26 mouse cellular contexts compared by ENCODE assay signal in the genomic region with DNA sequence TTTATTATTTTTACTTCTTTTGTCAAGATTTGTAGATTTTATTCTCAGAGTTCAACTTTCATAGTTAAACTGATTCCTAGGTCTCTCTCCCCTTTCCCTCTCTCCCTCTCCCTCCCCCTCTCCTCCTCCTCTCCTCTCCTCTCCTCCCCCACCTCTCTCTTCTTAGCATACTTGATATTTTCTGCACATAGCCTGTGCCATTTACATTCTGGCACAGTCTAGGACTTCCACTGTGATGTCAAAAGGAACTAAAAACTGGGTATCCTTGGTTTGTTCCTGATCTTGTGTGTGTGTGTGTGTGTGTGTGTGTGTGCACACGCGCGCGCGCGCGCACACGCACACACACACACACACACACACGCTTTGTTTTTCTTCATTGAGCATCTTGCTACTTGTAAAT.
DNase-seq lines count a peak whose midpoint lies in the region; ATAC-seq and TF ChIP-seq lines count a peak whose summit lies in the region.
"Had no signal": no experiment of that assay in that cellular context is flagged by ENCODE, and none has a peak within 500 bp of the region (broad histone marks: within the 10 kb centered on the region; RNA-seq: fewer than 3 reads in every experiment).

No protein-coding gene starts in this region.

- no peak overlapping the region for H3K27ac ChIP-seq in forebrain, embryonic 15.5 days (replicated peaks)
- no peak overlapping the region for H3K27ac ChIP-seq in forebrain, embryonic 11.5 days (ENCODE audit: low read depth, low read length)
- no peak overlapping the region for H3K27ac ChIP-seq in midbrain, embryonic 11.5 days (ENCODE audit: low read depth, low read length)
- H3K27ac ChIP-seq in midbrain, embryonic 10.5 days (replicated peaks) = no peak overlapping the region
- H3K27ac ChIP-seq in midbrain, embryonic 14.5 days (replicated peaks; ENCODE audit: low read depth, low read length) = no peak overlapping the region
- H3K27ac ChIP-seq in midbrain, postnatal 0 days (ENCODE audit: low read depth, low read length) = no peak overlapping the region
- H3K27ac ChIP-seq: embryonic facial prominence, embryonic 10.5 days; embryonic facial prominence, embryonic 13.5 days; gastrocnemius, adult 2 months; hindbrain, embryonic 10.5 days; hindbrain, embryonic 14.5 days had no signal

- H3K4me1 ChIP-seq in forebrain, embryonic 15.5 days = 0 out of 2 replicates have a peak, but pooled peaks cover 3% of the 10 kb centered on the region
- no peaks in the 10 kb centered on the region for H3K4me1 ChIP-seq in forebrain, embryonic 11.5 days (replicated peaks; ENCODE audit: control insufficient read depth, insufficient read depth, low read length)
- H3K4me1 ChIP-seq in midbrain, embryonic 11.5 days (ENCODE audit: control insufficient read depth, insufficient read depth, low read length) = no peaks in the 10 kb centered on the region
- no peaks in the 10 kb centered on the region for H3K4me1 ChIP-seq in midbrain, embryonic 10.5 days
- H3K4me1 ChIP-seq in midbrain, embryonic 14.5 days (ENCODE audit: control insufficient read depth, insufficient read depth, low read length) = no peaks in the 10 kb centered on the region
- no peaks in the 10 kb centered on the region for H3K4me1 ChIP-seq in midbrain, postnatal 0 days (ENCODE audit: insufficient read depth, low read length)
- H3K4me1 ChIP-seq: embryonic facial prominence, embryonic 10.5 days; embryonic facial prominence, embryonic 13.5 days had no signal

- 0 out of 2 replicates have a peak, but pooled peaks have one; percentile 33 for ATAC-seq in forebrain, embryonic 15.5 days (replicated peaks)
- ATAC-seq in forebrain, embryonic 11.5 days (replicated peaks; ENCODE audit: low FRiP score) = no peak
- ATAC-seq in midbrain, embryonic 11.5 days (ENCODE audit: low FRiP score) = 0 out of 2 replicates have a peak, but pooled peaks have one; percentile 16
- no peak for ATAC-seq in midbrain, embryonic 14.5 days (ENCODE audit: low FRiP score, low TSS enrichment)
- 0 out of 2 replicates have a peak, but pooled peaks have one; percentile 16 for ATAC-seq in midbrain, postnatal 0 days (ENCODE audit: low FRiP score)
- ATAC-seq: CD4-positive, CD25-positive, alpha-beta regulatory T cell, adult 4 months; intestine, postnatal 0 days had no signal

- no peak for DNase-seq in forebrain, embryonic 11.5 days (ENCODE audit: low spot score)
- no peak for DNase-seq in midbrain, embryonic 11.5 days (ENCODE audit: low spot score, missing footprints)
- DNase-seq in midbrain, embryonic 10.5 days (ENCODE audit: low spot score) = no peak
- peak; percentile 8 for DNase-seq in midbrain, embryonic 14.5 days
- DNase-seq in midbrain, postnatal 0 days (ENCODE audit: low spot score) = peak; percentile 14
- no peak for DNase-seq in heart, postnatal 14 days
- DNase-seq: adrenal gland, adult 2 months; adrenal gland, postnatal 14 days; cerebellum, adult 11-12 months; cerebellum, adult 8-10 months; cerebellum, postnatal 10 days; cerebellum, postnatal 36 days; embryo, embryonic 11 days; gastrocnemius, adult 2 months; gastrocnemius, postnatal 14 days; heart, adult 11 months; heart, postnatal 36 days had no signal

- no peaks in the 10 kb centered on the region for H3K36me3 ChIP-seq in forebrain, embryonic 15.5 days
- no peaks in the 10 kb centered on the region for H3K36me3 ChIP-seq in forebrain, embryonic 11.5 days (ENCODE audit: control insufficient read depth, insufficient read depth, low read length)
- no peaks in the 10 kb centered on the region for H3K36me3 ChIP-seq in midbrain, embryonic 11.5 days (ENCODE audit: control insufficient read depth, insufficient read depth, low read length)
- H3K36me3 ChIP-seq in midbrain, embryonic 10.5 days = no peaks in the 10 kb centered on the region
- no peaks in the 10 kb centered on the region for H3K36me3 ChIP-seq in midbrain, embryonic 14.5 days (ENCODE audit: control insufficient read depth, insufficient read depth, low read length)
- no peaks in the 10 kb centered on the region for H3K36me3 ChIP-seq in midbrain, postnatal 0 days (ENCODE audit: insufficient read depth, low read length)
- H3K36me3 ChIP-seq: embryonic facial prominence, embryonic 10.5 days; embryonic facial prominence, embryonic 13.5 days; hindbrain, embryonic 10.5 days had no signal

- no peak overlapping the region for H3K4me2 ChIP-seq in forebrain, embryonic 15.5 days (replicated peaks)
- H3K4me2 ChIP-seq in forebrain, embryonic 11.5 days (ENCODE audit: low read depth, low read length, severe bottlenecking) = no peak overlapping the region
- no peak overlapping the region for H3K4me2 ChIP-seq in midbrain, embryonic 11.5 days
- H3K4me2 ChIP-seq in midbrain, embryonic 14.5 days (ENCODE audit: low read length) = no peak overlapping the region
- no peak overlapping the region for H3K4me2 ChIP-seq in midbrain, postnatal 0 days (ENCODE audit: low read depth, low read length, poor library complexity, severe bottlenecking)
- H3K4me2 ChIP-seq: embryonic facial prominence, embryonic 13.5 days; heart, embryonic 11.5 days; hindbrain, embryonic 14.5 days had no signal

- WGBS in forebrain, embryonic 15.5 days = 79% methylated on average over 9 of the region's 9 CpGs
- WGBS in forebrain, embryonic 11.5 days = 83% methylated on average over 9 of the region's 9 CpGs
- WGBS in midbrain, embryonic 11.5 days = 83% methylated on average over 9 of the region's 9 CpGs
- WGBS in midbrain, embryonic 10.5 days = 83% methylated on average over 9 of the region's 9 CpGs
- WGBS in midbrain, embryonic 14.5 days = 85% methylated on average over 9 of the region's 9 CpGs
- WGBS in midbrain, postnatal 0 days = 85% methylated on average over 9 of the region's 9 CpGs

- H3K9ac ChIP-seq in forebrain, embryonic 15.5 days (replicated peaks) = no peak overlapping the region
- no peak overlapping the region for H3K9ac ChIP-seq in forebrain, embryonic 11.5 days (ENCODE audit: low read length)
- H3K9ac ChIP-seq in midbrain, embryonic 11.5 days (ENCODE audit: low read length) = no peak overlapping the region
- H3K9ac ChIP-seq in midbrain, embryonic 14.5 days (replicated peaks; ENCODE audit: low read length) = no peak overlapping the region
- no peak overlapping the region for H3K9ac ChIP-seq in midbrain, postnatal 0 days (replicated peaks; ENCODE audit: low read length, poor library complexity, severe bottlenecking)
- H3K9ac ChIP-seq: embryonic facial prominence, embryonic 13.5 days; hindbrain, embryonic 14.5 days had no signal

- intact Hi-C loops in heart, postnatal 14 days (cut with DNase I) = loop anchor here (5.0 kb wide), 1 partner anchor 431 kb away; no protein-coding TSS in a partner anchor

- no peaks in the 10 kb centered on the region for H3K9me3 ChIP-seq in forebrain, embryonic 15.5 days
- H3K9me3 ChIP-seq in forebrain, embryonic 11.5 days (ENCODE audit: control insufficient read depth, low read length) = no peaks in the 10 kb centered on the region
- no peaks in the 10 kb centered on the region for H3K9me3 ChIP-seq in midbrain, embryonic 11.5 days (ENCODE audit: control insufficient read depth, low read length)
- no peaks in the 10 kb centered on the region for H3K9me3 ChIP-seq in midbrain, embryonic 10.5 days (replicated peaks)
- H3K9me3 ChIP-seq in midbrain, embryonic 14.5 days (ENCODE audit: control insufficient read depth, low read length) = no peaks in the 10 kb centered on the region
- H3K9me3 ChIP-seq in midbrain, postnatal 0 days (ENCODE audit: low read length) = no peaks in the 10 kb centered on the region
- H3K9me3 ChIP-seq: embryonic facial prominence, embryonic 10.5 days; embryonic facial prominence, embryonic 13.5 days; hindbrain, embryonic 10.5 days had no signal

- TF ChIP-seq CTCF in midbrain, postnatal 0 days (IDR thresholded peaks at IDR 0.05) = no peak

- H3K4me3 ChIP-seq in forebrain, embryonic 15.5 days = no peak overlapping the region
- H3K4me3 ChIP-seq in forebrain, embryonic 11.5 days (ENCODE audit: low read depth, low read length) = no peak overlapping the region
- H3K4me3 ChIP-seq in midbrain, embryonic 11.5 days (ENCODE audit: low read depth, low read length) = no peak overlapping the region
- no peak overlapping the region for H3K4me3 ChIP-seq in midbrain, embryonic 10.5 days
- no peak overlapping the region for H3K4me3 ChIP-seq in midbrain, embryonic 14.5 days (replicated peaks; ENCODE audit: low read depth, low read length)
- H3K4me3 ChIP-seq in midbrain, postnatal 0 days (ENCODE audit: low read depth, low read length) = no peak overlapping the region
- H3K4me3 ChIP-seq: embryonic facial prominence, embryonic 10.5 days; embryonic facial prominence, embryonic 13.5 days; erythroblast, embryonic 14.5 days; gastrocnemius, adult 2 months; hindbrain, embryonic 10.5 days had no signal

- H3K27me3 ChIP-seq in forebrain, embryonic 15.5 days = no peaks in the 10 kb centered on the region
- no peaks in the 10 kb centered on the region for H3K27me3 ChIP-seq in forebrain, embryonic 11.5 days (ENCODE audit: control insufficient read depth, insufficient read depth, low read length)
- H3K27me3 ChIP-seq in midbrain, embryonic 11.5 days (ENCODE audit: control insufficient read depth, insufficient read depth, low read length) = no peaks in the 10 kb centered on the region
- H3K27me3 ChIP-seq in midbrain, embryonic 10.5 days (ENCODE audit: low read depth, poor library complexity, severe bottlenecking) = no peaks in the 10 kb centered on the region
- no peaks in the 10 kb centered on the region for H3K27me3 ChIP-seq in midbrain, embryonic 14.5 days (ENCODE audit: control insufficient read depth, insufficient read depth, low read length)
- no peaks in the 10 kb centered on the region for H3K27me3 ChIP-seq in midbrain, postnatal 0 days (ENCODE audit: insufficient read depth, low read length)
- H3K27me3 ChIP-seq: embryonic facial prominence, embryonic 13.5 days had no signal

Comparison
In these comparisons a context has a peak if more than half of its experiments do, and no peak if none do; other contexts are left out.
1. ATAC-seq: peak in forebrain, embryonic 15.5 days (single experiment), midbrain, embryonic 11.5 days (single experiment) and midbrain, postnatal 0 days (single experiment); none in forebrain, embryonic 11.5 days (single experiment) and midbrain, embryonic 14.5 days (single experiment).
2. DNase-seq: peak in midbrain, embryonic 14.5 days (single experiment) and midbrain, postnatal 0 days (single experiment); none in forebrain, embryonic 11.5 days (single experiment), midbrain, embryonic 11.5 days (single experiment), midbrain, embryonic 10.5 days (single experiment) and heart, postnatal 14 days (0 of 2).